Mouse (Mus musculus) brain, embryonic 14.5 days (tissue): ENCODE data around the gene Cryga. TPM values are rescaled to one million over a fixed set of nuclear protein-coding genes. Genes with fewer than 3 reads are reported as not detected.

Experiments used
- DNase-seq: peaks from one replicate; pipeline ENCODE4 v3.0.0-alpha.2; 2011; ENCODE audit warnings: low read depth
- CTCF ChIP-seq: fragments of 200-500 bp; IDR thresholded peaks from 2 replicates; pipeline ENCODE4 v1.5.1; 2012; ENCODE audit warnings: inconsistent platforms, mild to moderate bottlenecking, moderate library complexity, borderline replicate concordance; ENCODE audit not compliant: insufficient read depth, insufficient read length; ENCODE audit errors: extremely low read depth
- POLR2A ChIP-seq: fragments of 200-500 bp; IDR thresholded peaks from 2 replicates; pipeline ENCODE4 v1.6.1; 2012; ENCODE audit warnings: mild to moderate bottlenecking, inconsistent platforms, borderline replicate concordance; ENCODE audit not compliant: poor library complexity, insufficient read depth, insufficient read length, severe bottlenecking; ENCODE audit errors: extremely low read depth
- polyA plus RNA-seq: library from polyadenylated mRNA; depleted of rRNA; stranded (reverse); fragments of >200 nt; gene quantifications from 2 replicates; pipeline ENCODE4 v1.2.3, GENCODE M21; 2012; rRNA removed

Cryga gene
- polyA plus RNA-seq, 1 experiment: not detected

- TF ChIP-seq CTCF (no peak), POLR2A (no peak)
- DNase-seq: no peak
These were observed 14.4 kb downstream of the Cryga start for GRCm38 (mm10) chr1:65088567-65089356.

GRCm38 (mm10) chr1:65082188-65082587, 21.0 kb downstream of the Cryga start, which contains the start of gene Crygb:
TSS of gene Crygb (minus strand) at chr1:65082288.
- peak; percentile 35 for DNase-seq
- TF ChIP-seq POLR2A: no peak
- TF ChIP-seq CTCF: no peak

GRCm38 (mm10) chr1:65075607-65076006, 27.6 kb downstream of the Cryga start:
- TF ChIP-seq POLR2A: no peak
- TF ChIP-seq CTCF: no peak
- peak; percentile 27 for DNase-seq

- DNase-seq: no peak
- no peak for TF ChIP-seq CTCF
- TF ChIP-seq POLR2A: no peak
These were observed 29.6 kb downstream of the Cryga start, which contains the start of gene Crygc for GRCm38 (mm10) chr1:65073589-65073988. TSS of gene Crygc (minus strand) at chr1:65073689.

GRCm38 (mm10) chr1:65067842-65068241, 35.3 kb downstream of the Cryga start:
- no peak for TF ChIP-seq POLR2A
- TF ChIP-seq CTCF: no peak
- no peak for DNase-seq

GRCm38 (mm10) chr1:65064201-65064600, 39.0 kb downstream of the Cryga start:
- peak; percentile 25 for DNase-seq
- TF ChIP-seq CTCF (no peak), POLR2A (no peak)

GRCm38 (mm10) chr1:65063352-65063751, 39.8 kb downstream of the Cryga start, which contains the start of gene Crygd:
TSS of gene Crygd (minus strand) at chr1:65063452.
- DNase-seq: no peak
- TF ChIP-seq POLR2A (no peak), CTCF (no peak)

GRCm38 (mm10) chr1:65052140-65052539, 51.0 kb downstream of the Cryga start:
- no peak for TF ChIP-seq CTCF
- TF ChIP-seq POLR2A: no peak
- no peak for DNase-seq

GRCm38 (mm10) chr1:65051696-65052095, 51.5 kb downstream of the Cryga start:
- TF ChIP-seq POLR2A (no peak), CTCF (no peak)
- no peak for DNase-seq

GRCm38 (mm10) chr1:65050952-65051351, 52.2 kb downstream of the Cryga start, which contains the start of gene Cryge:
TSS of gene Cryge (minus strand) at chr1:65051149.
- peak; percentile 20 for DNase-seq

Other genes with a start within 250 kb of the Cryga start
- 5.3 and 7.4 TPM in 2 replicates for gene Plekhm3, start 146.5 kb downstream of the Cryga start, polyA plus RNA-seq
- gene Akr1cl, start 70.6 kb downstream of the Cryga start, polyA plus RNA-seq: 0.05 TPM in 2 replicates
- gene Cryge, start 52.2 kb downstream of the Cryga start, polyA plus RNA-seq: not detected in 2 replicates
- not detected in 2 replicates for gene Crygd, start 39.9 kb downstream of the Cryga start, polyA plus RNA-seq
- 0.29 TPM in 1 of 2 replicates, not detected in the other for gene Crygc, start 29.7 kb downstream of the Cryga start, polyA plus RNA-seq
- not detected in 2 replicates for gene Crygb, start 21.1 kb downstream of the Cryga start, polyA plus RNA-seq
- 0.14 TPM in 1 of 2 replicates, not detected in the other for gene Gm28845, start 16.2 kb upstream of the Cryga start, polyA plus RNA-seq
- 0.34 and 0.49 TPM in 2 replicates for gene D630023F18Rik, start 19.8 kb upstream of the Cryga start, polyA plus RNA-seq
- gene Idh1, start 83.1 kb upstream of the Cryga start, polyA plus RNA-seq: 200 and 238 TPM in 2 replicates
- gene Pikfyve, start 83.3 kb upstream of the Cryga start, polyA plus RNA-seq: 12.6 and 14.3 TPM in 2 replicates
- gene Pth2r, start 178.7 kb upstream of the Cryga start, polyA plus RNA-seq: 0.66 and 0.90 TPM in 2 replicates